Mouse (Mus musculus) kidney, postnatal 36 days (tissue): Measurements from ENCODE around the gene Prkn.
A peak's percentile ranks its signal among the peaks of the same experiment; 100 is the strongest.

Experiments
- DNase-seq, 2 experiments: peaks; one replicate each; pipeline ENCODE4 v3.0.0; 2021 to 2022; ENCODE audit warnings: mixed read lengths in 2 of 2

The Prkn gene

DNA sequence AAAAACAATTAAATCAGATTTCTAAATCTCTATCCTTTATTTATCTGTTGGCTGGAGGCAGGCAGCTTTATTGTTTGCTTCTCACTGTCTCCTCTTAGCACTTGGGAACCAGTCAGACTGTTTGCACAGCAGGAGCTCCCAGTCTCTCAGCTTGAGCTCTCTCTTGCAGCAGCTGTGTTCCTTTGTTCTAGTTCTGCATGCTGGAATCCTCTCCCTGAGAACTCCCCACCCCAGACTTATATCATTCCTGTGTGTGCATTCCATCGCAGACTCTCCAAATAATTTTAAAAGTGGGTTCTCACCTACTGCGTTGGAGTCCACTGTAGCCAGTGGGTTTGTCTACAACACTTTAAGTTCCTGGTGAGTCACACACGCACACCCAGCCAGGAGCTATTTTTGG is 1181.1 kb downstream of the Prkn start:
- DNase-seq = no peak

DNA sequence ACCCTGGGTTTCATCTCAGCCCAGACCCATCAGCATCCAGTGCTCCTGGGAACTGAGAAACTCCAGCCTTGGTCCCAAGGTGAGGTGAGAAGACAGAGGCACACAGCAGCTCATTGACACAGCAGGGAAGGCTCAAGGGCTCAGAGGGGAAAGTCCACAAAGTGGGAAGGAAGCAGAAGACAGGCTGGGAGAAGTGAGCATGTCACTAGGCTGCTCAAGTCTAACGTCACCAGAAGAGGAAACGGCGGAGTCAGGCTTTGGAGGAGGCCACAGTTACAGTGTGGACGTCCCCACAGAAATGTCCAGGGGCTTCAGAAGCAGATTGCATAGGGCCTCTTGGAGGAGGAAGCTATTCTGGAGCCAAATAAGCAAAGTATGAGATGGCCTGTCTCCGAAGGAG is 1189.2 kb downstream of the Prkn start:
- DNase-seq = no peak

DNA sequence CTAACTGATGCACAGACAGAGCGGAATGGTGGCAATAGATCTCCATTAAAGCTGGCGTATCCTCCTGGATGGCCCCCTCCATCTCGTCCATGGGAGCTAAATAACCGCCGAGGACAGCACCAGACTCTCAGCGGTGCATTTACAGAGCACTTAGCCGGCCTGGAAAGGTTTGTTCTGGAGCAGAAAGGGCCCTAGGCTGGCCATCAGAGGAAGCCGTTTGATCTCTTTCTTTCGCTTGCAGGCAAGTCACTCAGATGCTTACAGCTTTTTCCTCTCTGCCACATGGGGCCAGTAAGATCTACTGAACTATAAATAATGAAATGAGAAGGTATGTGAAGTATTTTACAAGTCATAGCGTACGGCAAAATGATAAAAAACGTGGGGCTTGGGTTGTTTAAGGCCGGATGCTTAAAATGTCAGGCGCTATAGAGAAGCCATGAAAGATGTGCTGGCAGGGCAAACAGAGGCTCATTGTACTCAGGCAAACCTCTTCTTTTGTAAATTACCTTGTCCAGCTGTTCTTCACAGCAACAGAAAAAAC is 1189.8 kb downstream of the Prkn start:
- no peak for DNase-seq

DNA sequence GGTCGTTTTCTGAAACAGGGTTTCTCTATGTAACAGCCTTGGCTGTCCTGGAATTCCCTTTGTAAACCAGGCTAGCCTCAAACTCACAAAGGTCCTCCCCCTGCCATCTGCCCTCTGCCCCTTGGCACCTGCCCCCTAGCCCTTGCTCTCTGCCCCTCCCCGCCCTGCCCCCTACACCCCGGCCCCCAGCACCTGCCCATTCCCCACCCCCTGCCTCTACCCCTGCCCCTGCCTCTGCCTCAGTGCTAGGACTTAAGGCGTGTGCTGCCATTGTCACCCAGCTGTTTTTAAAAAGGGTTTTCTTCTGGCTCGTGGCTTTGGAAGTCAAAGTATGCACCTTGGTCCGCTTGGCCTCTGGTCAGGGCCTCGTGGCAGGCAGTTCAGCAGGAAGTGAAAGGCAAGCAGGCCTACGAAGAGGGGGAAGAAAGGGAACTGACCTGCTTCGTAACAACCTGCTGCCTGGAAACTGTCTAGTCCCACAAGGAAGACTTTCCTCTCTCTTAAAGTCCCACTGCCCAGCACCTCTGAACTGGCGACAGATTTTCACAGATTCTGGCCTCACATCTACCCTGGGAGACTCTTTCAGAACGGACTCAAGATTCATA is 1190.5 kb downstream of the Prkn start:
- peak; percentile 23 to 52 for DNase-seq

DNA sequence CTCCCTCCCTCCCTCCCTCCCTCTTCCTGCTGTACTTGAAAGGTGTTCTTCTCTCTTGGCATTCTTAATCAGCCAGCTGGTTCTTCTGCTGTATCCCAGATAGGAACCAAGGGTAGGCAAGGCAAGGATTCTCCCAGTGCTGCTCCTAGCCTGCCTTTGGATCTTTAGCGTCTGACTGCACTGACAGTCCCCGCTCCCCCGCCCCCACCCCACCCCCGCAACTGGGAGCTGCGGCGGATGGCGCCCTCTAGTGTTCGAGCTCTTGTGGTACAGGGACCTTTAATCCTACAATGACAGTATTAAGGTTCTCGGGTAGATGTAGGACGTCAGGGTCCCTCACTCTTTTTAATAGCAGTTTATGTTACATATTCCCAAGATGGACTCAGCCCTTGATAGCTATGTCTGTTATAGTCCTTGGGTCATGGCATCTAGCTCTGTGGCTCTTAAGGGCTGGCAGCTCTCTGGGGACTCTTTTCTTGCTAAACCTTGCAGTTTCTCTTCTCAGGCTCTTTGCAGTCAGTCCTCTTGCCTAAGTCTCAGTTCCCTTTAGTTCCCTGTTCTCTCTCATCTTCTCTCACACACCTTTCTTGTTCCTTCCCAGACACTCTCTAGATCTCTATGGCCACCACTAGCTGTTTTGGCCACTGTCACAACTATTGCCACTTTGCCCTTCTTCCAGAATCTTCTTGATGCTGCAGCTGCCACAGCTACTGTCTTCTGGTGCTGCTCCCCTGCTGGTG is 1191.2 kb downstream of the Prkn start:
- DNase-seq = peak; percentile 35 to 78

DNA sequence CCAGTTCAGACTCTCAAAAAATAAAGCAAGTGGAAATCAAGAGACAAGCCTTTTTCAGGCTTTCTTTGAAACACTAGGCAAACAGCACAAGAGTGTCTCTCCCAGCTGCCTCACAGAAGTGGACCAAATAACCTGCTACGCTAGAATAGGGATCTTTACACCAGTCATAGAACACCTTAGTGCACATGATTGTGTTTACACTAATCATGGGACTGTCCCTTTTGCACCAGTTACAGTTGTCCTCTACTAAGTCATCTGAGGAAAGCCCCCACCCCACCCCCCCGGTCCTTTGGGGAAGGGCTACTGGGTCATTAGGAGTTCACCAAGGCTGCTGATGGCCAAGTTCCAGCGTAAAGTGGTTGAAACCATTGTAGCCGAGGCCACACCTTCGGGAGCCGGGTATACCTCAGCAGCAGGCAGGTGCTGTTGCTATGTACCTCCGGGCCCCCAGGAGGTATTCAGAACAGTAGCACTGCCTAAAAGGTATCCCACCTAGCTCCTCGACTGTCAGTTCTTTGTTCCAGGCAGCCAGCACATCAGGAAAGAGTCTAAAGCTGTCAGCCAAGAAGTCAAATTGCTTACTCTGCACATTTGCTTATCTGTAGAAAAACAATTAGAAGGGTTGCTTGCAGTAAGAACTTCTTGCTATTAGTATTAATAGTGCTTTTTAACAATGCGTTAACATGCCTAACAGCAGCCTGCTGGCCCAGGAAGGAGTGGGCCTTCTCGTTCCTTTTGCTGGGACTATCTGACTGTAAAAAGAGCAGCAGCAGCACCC is 1192.0 kb downstream of the Prkn start:
- DNase-seq = no peak

DNA sequence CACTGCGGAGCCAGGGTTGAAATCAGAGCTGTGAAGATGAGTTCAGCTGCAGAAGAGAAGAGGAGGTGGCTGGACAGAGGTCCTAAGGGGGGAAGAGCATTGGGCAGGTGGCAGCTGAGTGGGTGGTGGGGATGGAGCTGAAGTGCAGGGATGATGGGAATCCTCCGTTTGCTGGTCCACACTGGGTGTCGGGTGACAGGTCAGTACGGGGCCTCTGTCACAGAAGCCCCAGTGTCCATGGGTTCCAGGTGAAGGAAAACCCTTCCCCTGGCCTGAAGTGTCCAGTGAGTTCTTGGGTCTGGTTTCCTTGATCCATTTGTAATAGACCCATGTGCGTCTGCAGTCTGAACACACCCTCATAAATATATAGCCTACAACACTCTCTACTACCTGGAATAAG is 1195.2 kb downstream of the Prkn start:
- no peak for DNase-seq

DNA sequence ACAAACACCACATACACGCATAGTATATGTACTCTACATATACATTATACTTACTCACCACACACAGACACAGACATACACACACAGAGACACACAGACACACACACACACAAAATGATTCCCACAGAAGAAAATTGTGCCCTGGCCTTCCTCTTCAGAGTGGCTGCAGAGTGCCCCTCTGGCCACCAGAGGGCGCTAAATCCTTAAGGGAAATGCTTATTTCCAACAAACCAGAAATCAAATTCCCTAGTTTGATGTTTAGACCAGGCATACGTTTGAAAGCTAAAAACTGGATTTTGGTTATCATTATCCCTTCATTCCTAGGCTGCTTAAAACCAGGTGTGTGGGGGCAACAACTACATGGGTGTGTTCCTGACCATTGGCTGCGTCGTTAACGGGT is 1196.0 kb downstream of the Prkn start:
- peak; percentile 42 to 79 for DNase-seq

DNA sequence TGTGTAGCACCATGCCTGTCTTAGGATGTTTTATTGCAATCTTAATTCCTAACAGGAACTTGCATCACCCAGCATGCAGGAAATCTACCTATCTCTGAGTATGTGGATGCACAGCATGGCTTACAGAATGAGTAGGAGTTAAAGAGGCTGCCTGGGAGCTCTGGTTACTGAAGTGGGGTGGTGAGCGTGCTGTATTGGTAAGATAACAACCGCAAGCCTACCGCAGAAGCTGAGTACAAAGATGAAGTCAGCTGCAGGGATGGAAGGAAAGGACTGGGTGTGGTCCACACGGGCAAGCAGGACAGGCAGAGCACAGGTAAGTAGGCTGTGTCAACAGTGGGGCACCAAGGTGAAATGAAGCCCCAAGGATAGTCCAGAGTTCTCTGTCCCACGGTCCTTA is 1196.9 kb downstream of the Prkn start:
- DNase-seq = no peak

DNA sequence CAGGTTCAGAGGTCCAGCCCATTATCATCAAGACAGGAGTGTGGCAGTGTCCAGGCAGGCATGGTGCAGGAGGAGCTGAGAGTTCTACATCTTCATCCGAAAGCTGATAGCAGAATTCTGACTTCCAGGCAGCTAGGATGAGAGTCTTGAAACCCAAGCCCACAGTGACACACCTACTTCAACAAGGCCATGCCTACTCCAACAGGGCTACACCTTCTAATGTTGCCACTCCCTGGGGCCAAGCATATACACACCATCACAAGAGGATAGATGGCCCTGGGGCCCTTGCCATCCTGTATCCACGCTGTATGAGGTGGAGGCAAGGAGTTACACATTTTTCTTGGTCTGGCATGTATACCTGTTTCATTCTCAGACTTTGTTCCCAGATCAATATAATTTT is 1197.4 kb downstream of the Prkn start:
- DNase-seq = no peak

DNA sequence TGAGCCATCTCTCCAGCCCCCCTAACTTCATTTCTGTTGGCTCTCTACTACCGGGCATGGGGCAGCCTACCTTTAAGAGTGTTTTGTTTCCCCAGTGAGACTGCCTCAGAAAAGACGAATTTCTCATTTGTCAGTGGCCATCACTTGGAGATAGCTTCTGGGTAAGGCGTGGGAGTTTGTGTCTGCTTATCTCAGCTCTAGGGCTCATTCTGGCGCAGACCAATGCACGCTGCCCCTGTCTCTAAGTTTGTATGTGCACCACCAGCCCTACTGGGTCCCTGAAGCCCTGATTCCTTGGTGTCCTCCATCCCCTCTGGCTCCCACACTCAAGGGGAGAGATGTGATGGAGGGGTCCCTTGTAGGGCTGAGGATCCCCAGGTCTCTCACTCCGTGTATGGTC is 1198.3 kb downstream of the Prkn start:
- no peak for DNase-seq

DNA sequence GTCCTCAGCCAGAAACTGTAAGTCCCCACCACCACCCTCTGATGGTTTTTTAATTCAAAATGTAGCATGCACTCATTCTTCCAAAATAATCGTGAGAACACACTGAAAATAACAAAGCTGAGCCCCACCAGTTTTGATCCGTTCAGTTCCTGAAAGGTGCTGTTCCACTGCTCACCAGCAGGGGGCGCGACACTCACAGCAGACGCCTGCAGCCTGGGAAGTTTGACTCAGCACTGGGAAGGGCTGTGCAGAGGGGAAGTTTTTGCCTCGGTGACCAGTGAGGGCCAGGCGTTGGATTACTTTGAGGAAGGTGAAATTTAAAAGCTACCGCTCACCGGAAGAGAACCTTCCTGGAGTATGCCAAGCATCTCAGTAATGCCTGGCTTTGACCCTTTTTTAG is 1199.0 kb downstream of the Prkn start:
- DNase-seq = peak; percentile 75 to 91

DNA sequence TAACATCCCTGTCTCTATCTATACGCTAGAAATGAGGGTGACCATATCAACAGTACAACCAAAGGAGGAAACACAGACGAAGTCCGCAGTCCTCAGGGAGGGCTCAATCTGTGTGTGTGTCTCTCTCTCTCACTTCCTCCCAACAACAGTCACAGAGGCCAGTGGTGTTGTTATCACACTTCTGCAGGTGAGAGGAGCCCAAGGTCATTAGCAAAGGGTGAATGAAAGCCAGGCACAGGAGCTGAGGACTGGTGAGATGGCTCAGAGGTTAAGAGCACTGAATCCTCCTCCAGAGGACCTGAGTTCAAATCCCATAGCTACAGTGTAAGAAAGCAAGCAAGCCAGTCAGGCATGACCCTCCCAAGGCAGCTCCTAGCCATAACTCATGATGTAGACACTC is 1199.7 kb downstream of the Prkn start:
- no peak for DNase-seq

DNA sequence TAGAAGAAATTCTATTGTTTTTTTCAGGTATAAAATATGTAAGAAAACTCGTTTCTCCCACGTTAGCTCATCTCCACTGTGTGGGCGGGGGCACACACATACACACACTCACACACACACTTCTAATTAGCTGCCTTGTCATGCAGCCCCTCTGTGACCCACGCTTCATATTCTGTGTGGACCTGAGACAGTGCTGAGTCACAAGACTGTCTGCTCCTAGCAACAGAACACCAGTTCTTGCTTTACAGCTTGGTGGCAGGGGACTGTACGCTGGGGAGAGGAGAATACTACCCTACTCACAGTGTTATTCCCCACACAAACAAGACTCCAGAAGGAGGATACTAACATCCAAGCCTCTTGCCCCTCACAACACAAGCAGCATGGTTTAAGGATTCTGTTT is 1200.4 kb downstream of the Prkn start:
- no peak for DNase-seq

DNA sequence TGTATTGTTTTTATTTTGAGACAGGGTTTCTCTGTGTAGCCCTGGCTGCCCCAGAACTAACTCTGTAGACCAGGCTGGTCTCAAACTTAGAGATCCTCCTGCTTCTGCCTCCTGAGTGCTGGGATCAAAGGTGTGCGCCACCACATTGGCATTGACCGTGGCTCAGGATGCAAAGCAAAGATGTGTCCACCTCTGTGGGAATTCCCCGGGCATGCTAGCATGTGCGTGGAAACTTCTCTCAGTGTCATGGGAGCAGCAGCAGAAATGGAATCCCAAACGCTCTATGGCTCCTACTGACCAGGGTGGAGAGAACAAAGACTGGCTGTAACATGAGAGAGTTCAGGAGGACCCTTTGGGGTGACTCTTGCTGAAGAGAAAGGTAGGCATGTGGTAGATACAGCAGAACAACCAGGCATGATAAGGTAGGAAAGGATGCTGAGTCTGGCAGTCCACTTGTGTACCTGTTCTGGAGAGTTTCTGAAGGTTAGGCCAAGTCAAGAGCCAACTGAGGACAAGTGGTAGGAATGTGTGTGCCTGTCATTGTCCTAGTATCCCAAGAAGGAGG is 1201.0 kb downstream of the Prkn start:
- no peak for DNase-seq

DNA sequence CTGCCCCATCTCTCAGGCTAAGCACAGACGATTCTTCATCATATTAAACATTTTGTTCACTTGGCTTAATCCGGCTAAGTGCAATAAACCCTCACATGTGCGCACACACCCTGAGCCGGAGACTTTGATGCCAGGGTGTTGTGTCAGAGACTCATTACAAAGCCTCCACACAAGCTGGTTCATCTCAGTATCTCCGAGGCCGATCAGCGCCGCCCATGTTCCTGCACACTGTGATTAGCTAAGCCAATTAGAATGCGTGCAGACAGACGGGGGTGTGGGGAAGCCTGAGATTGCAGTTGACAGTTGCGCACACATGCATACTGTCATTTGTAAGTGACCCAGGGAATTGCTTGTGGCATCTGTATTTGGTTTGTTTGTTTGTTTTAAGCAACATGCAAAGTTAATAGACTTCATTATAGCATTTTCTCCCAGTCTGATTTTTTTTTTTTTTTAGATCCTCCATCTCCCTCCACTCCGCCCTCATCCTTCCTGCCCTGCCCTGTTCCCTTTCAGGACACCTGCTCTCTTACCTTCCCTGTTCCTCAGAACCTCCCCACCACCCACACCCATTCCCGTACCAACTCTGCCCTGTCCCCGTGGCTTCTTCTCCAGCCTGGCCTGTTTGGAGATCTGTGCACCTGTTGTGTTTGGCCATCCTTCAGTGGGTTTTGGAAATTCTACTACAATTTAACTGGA is 1202.5 kb downstream of the Prkn start:
- DNase-seq = no peak

DNA sequence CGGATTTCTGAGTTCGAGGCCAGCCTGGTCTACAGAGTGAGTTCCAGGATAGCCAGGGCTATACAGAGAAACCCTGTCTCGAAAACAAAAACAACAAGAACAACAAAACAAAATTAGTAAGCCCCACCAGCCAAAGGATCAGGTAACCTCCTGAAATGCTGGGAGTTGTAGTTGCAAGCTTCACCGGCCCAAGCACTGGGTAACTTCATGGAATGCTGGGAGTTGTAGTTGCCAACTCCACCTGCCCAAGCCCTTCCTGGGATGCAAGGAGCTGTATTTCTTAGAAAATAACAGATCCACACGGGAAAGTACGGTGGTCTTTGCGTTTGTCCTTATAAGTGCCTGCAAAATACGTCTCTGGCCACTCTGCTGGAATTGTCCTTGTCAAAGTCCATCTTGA is 1204.0 kb downstream of the Prkn start:
- DNase-seq = no peak

DNA sequence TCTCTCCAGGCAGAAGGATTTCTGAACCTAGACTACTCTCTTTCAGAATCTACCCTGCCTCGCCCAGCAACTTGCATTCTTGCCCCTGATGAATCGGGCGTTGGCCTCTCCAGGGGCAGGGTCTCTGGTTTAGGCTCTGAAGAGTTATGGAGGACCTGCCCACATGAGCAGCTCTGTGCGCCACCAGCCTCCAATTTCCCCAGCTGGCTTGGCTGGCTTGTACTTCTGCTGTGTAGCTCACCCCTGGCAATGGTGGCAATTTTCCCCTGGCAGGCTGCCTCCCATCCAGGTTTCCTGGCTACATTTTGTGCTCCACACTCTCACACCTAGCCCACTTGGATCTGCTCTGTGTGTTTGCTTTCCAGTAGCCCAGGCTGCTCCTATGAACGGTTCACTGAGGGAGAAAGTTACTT is 1205.7 kb downstream of the Prkn start:
- no peak for DNase-seq

DNA sequence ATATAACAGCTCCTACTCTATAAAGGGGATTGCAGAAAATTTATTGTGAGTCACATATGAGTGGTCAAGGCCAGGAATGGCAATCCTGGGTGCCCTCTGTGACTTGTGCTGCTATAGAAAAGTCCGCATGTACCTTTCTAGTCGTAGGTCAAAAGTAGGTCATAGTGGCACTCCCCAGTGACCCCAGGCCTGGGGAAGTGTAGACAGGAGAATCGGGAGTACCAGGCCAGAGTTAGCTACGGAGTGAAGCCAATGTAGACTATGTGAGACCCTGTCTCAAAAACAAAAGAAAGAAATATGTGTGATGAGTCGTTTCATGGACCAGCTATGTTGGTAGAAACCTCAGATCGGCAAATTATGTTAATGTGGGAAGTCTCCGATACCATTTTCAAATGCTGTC is 1206.8 kb downstream of the Prkn start:
- DNase-seq = no peak

DNA sequence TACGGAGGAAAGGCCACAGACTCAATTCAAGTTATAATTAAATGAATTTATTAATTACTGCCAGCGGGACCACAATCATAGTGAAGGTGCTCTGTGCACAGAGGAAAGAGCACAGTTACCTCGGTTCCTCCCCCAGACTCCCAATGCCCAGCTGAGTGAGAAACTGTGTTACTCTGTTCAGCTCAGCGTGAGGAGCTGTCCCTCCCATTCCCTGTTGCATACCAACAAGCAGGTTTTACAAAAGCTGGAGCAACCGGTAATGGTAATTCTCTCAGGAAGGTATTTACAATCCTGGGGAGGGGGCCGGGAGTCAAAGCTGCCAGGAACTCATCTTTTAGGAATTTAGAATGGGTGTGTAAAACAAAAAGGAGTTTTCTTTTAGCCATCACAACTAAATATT is 1207.3 kb downstream of the Prkn start:
- DNase-seq = no peak

DNA sequence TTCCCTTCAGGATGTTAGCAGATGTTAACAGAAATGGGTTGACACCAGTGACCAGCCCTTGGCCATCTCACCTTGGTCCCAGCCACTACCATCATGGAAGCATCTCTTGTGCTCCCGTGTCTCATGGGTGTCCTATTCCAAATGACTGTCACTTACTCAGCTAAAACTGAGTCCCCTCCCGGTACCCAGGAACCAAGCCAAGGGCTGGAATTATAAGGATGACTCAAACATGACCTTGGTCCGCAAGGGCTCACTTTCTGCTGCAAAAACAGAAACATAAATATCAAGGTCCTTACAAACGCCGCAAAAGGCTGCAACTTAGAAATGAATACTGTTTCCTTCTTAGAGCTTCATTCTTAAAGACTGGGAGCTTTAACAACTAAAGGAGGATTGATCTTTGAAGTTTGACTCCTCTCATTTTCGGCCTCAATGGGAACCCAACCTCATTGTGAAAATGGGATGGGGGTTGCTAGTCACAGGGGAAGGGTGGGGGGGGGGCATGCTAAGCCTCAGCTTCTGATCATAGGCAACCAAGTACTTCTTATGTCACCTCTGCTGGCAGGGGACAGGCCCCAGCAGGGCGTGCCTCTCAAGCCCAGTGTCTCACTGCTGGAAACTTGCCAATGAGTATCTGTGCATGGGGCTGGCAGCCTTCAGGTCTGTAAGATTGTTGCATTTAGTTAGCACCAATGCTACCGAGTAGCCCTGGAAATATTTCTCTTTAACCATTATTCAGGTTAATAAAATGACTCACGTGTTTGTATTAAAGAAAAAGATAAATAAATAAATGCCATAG is 1208.7 kb downstream of the Prkn start:
- DNase-seq = no peak

DNA sequence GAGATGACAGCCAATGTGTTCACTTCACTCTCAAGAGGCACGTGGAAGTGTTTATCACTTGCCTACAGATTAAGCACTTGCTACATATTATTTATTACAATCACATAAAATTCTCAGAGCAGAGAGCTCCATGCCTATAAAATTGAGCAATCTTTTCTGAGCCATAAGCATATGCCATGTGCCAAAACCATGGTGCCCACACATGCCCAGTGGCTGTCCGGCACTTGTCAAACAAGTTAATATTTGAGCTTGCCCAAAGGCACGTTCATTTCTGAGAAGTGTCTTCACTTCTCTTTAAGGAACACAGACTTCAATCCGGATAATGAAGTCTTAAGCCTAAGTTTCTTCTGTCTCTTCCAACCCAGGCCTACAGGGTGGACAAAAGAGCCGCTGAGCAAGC is 1210.1 kb downstream of the Prkn start:
- DNase-seq = no peak
